Mouse (Mus musculus) thymus, postnatal 10 days (tissue): ENCODE results near the gene Ubl4b.

Source experiments
- DNase-seq, 2 experiments: peaks; one replicate each; pipeline ENCODE4 v3.0.0; 2021; ENCODE audit warnings: low spot score in 2 of 2

Ubl4b gene

DNA sequence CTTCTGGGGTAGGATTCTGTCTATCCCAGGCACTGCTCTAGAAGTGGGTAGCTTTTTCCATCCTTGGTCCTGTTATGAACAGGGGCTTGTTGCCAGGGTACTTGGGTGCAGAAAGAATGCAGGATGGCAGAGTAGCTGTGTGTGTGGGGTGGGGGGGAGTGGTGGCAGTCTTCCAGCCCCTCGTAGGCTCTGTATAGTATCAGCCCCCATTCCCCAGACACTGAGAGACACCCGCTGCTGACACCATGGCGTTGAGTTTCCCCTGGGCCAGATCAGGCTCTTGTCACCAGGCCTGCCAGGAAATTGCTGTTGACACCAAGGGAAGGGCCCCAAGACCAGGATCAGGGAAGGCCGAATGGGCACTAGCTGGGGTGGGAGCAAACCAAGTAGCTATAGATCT, 13.8 kb upstream of the Ubl4b start:
- no peak for DNase-seq

GRCm38 (mm10) chr3:107567766-107568165, 12.9 kb upstream of the Ubl4b start:
- no peak for DNase-seq

DNA sequence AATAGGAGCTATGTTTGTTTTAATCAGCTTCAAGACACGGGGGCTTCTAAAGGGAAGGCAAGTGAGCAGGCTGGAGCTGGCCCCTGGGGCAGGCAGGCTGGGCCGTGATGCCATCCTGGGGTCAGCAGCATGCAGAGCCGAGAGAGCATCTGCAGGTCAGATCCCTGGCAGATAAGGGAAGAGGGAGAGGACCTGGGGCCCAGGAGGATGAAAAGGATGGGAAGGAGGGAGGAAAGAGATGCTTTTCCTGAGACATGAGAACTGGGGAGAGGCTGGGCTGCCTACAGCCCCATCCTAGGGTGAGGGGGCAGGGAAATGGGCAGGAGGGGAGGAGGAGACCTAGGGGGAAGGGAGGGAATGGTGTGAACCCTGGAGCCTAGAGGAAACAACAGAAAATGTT, 10.5 kb upstream of the Ubl4b start:
- DNase-seq: no peak

GRCm38 (mm10) chr3:107563880-107564279, 9.0 kb upstream of the Ubl4b start:
- DNase-seq: no peak

DNA sequence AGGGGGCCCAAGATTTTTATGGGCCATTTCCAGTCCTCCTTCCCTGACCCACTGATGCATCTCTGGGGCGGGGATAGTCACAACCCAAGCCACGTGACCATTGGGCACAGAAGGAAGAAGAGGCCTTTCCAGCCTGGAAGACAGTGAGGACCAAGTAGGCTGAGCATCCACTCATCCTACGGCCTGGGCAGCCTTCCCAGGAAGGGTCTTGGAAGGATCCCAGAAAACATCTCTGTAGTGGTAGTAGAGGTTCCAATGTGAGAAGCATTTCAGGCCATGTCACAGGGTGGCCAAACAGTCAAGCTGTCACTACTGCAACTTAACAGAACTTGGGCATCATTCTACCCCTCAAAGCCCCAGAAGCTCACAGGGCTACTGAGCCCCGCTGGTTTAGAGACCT, 7.7 kb upstream of the Ubl4b start:
- DNase-seq: no peak

GRCm38 (mm10) chr3:107562104-107562503, 7.2 kb upstream of the Ubl4b start:
- DNase-seq: no peak

DNA sequence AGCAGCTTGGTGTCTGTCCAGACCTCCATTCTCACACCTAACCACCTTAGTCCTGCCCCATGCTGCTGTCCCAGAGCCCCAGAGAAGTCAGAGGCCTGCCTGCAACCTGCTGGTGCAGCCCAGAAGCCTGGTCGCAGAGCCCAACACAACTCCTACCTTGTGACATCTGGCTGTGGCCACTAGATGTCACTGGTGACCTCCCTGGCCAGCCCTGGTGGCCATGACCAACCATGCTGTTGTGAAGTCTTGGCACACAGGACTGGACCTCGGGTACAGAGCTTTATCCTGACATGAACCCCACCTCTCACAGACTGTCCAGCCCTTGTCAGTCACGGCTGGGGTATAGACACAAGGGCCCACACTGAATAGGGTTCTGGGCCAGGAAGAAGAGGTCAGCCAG, 4.3 kb upstream of the Ubl4b start:
- peak in 1 of 2 experiments; percentile 10 for DNase-seq

- DNase-seq: no peak
These were observed 3.9 kb upstream of the Ubl4b start for GRCm38 (mm10) chr3:107558740-107559139.

- peak in 1 of 2 experiments; percentile 51 for DNase-seq
These were observed 4.3 kb downstream of the Ubl4b start for GRCm38 (mm10) chr3:107550409-107551049.

DNA sequence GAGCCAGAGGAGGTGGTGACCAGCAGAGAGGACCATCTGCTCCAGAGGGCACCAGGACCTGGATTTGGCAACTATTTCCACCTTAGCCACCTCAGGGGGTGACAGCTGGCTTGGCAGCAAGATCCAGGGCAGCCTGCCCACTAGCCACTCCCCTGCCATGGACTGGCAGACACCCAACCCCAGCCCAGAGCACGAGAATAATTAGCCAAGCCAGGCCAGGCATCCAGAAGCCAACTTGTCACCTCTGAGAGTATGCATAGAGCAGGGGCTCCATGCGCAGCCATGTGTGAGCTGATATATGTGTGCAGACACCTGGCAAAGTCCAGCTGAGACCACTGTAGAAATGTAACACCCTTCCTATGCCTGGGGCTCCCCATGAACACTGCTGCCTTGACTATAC, 7.9 kb downstream of the Ubl4b start:
- no peak for DNase-seq

DNA sequence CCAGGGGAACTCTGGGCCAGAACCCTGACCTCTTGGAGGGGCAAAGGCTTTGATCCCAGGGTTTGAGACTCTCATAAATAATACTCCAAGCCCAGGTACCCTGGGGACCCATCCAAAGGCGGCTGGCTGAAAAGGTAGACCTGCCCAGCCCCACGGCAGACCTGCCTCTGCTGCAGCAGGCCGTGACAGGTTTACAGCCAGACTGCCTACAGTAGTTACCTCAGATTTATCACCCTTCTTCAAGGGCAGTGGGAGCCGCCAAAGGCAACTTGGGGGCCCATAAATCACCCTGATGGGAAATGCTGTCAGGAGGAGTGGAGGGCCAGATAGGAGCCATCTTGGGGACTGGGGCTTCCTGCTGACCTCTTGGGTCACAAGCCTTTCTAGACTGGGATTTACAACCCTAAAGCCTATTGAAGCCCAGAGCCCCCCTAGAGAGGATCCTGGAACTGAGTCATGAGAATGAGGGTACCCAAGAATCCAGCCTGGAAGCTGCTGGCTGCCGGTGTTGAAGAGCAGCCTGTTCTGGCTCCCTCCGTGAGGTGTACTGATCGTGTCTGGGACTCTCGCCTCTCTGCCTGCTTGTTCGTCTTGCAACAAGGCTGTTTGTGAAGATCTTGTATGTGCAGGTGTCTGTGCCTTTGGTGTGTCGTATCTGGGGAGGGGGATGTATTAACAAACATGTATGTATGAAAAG, 9.0 kb downstream of the Ubl4b start:
- DNase-seq: no peak

DNA sequence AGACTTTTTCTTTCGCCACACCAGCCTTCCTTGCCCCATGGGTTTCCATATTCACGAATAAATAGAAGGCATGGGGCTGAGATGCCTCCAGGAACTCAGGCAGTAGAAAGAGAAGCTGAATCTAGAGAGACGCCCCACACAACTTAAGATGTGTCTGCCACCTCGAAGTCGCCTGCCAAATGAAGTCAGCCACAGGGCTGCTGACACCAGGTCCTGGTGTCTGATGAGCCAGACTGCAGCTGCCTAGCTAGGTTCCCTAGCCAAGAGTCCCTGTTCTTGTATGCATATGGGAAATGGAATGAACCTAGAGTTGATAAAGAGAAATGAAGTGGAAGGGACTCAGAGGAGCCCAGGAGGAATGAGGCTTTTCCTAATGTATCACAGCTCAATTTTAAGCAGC, 9.6 kb downstream of the Ubl4b start:
- DNase-seq: no peak

DNA sequence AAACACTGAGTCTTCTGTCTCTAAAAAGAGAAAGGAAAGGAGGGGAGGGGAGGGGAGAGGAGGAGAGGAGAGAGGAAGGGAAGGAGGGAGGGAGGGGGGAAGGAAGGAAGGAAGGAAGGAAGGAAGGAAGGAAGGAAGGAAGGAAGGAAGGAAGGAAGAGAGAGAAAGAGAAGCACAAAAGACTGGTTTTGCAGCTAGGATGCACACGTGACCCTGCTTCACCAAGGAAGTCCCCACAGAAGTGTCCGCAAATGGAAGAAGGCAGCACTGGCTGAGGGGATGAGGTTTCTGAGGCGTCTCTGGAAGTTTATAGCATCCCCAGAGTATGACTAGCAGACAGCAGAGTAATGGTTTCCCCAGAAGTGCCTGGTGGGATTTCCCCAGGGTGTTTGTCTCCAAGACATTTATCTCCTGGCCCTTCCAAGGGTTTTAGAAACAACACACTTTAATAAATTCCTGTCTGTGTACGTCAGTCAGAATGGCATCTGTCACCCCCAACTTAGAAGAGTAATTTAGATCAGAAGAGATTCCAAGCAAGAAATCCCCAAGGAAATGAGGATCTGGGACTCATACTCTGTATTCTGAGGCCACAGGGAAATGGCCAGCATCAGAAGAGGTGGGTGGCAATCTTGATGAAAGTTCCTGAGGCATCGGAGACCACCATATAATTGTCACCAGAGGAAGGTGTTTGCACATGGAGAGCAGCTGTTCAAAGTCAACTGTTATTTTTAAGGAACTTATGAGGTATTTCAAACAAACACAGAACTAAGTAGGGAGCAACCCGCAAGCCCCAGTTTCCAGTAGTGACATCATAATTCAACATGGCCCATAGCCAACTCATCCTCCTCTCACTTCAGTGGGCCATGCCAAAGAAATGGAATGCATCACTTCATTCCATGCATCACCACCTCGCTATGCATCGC, 11.5 kb downstream of the Ubl4b start:
- DNase-seq: no peak

DNA sequence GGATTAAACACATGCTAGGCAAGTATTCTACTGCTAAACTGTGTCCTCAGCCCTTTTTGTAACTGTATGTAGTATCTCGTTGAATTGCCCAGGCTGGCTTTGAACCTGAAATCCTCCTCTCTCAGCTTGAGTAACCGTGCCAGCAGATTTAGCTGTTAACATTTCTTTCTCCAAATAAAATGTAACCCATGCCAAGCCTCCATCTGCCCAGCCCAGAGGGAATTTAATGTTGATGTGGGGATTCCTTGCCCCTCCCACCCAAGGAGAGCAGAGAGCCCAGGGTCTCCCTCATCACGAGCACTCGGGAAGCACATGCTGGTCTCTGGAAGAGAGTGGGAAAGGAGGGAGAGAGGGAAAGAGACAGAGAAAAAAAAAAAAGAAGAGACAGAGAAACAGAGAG, 12.3 kb downstream of the Ubl4b start:
- DNase-seq: no peak

GRCm38 (mm10) chr3:107537504-107537889, 17.4 kb downstream of the Ubl4b start:
- DNase-seq: no peak

DNA sequence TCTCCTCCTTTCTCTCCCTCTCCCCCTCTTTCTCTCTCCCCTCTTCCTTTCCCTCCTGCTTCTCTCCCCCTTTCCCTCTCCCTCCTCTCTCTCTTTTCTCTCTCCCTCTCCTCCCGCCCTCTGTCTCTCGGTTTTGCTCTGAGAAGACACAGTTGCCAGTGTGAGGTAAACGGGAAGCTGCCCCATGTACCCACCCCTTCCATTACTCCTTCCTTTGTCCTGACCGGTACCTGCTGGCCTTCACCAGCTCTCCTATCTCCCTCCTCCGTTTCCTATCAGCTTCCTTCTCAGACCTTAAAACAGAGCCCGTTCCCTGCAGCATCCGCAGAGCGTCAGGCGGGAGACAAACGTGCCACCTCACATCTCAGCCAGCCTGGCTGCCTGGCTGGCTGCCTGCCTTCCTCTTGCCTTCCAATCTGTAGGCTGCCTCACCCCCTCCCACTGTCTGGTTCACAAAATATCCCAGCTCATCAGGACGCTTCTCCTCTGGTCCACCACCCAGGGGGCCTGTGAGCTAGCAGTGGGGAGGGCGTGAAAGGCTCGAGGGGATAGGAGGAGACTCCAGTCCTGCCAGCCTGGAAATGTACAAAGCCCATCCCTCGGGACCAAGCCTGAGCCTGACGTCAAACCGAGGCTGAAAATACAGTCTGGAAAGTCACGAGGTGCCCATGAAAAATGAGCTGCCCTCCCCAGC, 17.9 kb downstream of the Ubl4b start:
- no peak for DNase-seq

DNA sequence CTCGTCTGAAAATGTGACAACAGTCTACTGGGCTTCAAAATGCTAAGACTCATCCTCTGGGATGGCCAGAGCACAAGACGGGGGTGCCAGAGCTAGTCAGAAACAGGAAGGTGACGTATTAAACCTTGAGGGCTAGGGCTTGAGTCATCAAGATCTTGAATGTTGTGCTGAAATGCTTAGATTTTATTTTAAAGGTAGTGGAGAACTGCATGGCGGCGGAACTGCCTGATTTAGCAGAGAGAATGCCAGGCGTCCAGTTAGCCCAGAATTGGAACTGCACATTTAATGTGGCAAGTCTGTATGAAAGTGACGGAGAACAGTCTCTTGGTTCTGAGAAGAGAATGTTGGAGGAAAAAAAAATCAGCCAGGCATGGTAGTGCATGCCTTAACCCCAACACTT, 19.9 kb downstream of the Ubl4b start:
- no peak for DNase-seq

GRCm38 (mm10) chr3:107533532-107533931, 21.3 kb downstream of the Ubl4b start:
- no peak for DNase-seq

GRCm38 (mm10) chr3:107530581-107530980, 24.3 kb downstream of the Ubl4b start:
- no peak for DNase-seq

DNA sequence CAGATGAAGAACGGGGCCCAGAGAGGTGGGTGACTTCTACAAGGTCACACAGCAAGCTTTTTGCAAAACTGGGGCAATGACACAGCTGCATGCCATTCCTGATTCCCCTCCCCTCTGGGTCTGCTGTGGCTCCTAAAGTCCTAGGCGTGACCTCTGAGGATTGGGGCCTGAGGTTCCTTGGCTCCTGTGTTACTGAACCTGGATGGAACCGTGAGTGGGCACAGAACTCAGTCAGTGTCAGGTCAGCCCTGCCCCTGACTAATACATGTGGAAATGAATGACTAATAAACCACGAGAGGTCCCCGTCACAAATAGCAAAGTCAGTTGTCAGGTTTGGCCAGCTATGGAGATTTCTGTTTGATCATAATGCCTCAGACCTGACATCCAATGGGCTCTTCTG, 25.7 kb downstream of the Ubl4b start:
- DNase-seq: no peak

- no peak for DNase-seq
These were observed 26.3 kb downstream of the Ubl4b start for GRCm38 (mm10) chr3:107528401-107529118.
